ENCODE assay signal across 10 mouse cellular contexts in the genomic region with DNA sequence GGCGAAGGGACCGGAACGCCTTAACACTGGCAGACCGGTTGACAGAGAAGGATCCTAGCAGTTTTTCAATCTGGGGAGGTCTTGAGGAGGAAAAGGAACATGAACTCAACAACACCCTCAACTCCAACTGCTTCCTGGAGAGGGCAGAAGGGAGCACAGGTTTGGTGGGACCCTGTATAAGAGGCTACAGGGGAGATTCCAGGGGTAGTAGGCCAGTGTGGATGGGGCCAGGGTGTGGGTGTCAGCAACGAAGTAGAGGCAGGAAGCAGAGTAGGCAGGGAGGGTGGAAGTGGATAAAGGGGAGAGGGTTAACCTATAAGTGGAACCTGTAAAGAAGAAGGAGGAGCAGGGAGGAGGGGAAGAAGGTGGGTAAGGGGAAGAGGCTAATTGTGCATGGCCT. TPM values are rescaled to one million over a fixed set of nuclear protein-coding genes. Genes with fewer than 3 reads are reported as not detected.
DNase-seq lines count a peak whose midpoint lies in the region; ATAC-seq lines count a peak whose summit lies in the region.
"Had no signal": no experiment of that assay in that cellular context is flagged by ENCODE, and none has a peak within 500 bp of the region (broad histone marks: within the 10 kb centered on the region; RNA-seq: fewer than 3 reads in every experiment).

No protein-coding gene starts in this region.

- H3K27me3 ChIP-seq in limb, embryonic 10.5 days (ENCODE audit: low read depth, poor library complexity, severe bottlenecking) = no peaks in the 10 kb centered on the region
- H3K27me3 ChIP-seq in neural tube, embryonic 13.5 days = no peaks in the 10 kb centered on the region

- peak overlapping the region; percentile 98 for H3K27ac ChIP-seq in limb, embryonic 10.5 days
- H3K27ac ChIP-seq in neural tube, embryonic 13.5 days (replicated peaks) = peak overlapping the region; percentile 98

- no peak overlapping the region for H3K4me2 ChIP-seq in neural tube, embryonic 13.5 days

- peaks cover 13% of the 10 kb centered on the region for H3K4me1 ChIP-seq in limb, embryonic 10.5 days
- H3K4me1 ChIP-seq in neural tube, embryonic 13.5 days (replicated peaks) = peaks cover 36% of the 10 kb centered on the region

- H3K9me3 ChIP-seq in limb, embryonic 10.5 days (replicated peaks) = no peaks in the 10 kb centered on the region
- no peaks in the 10 kb centered on the region for H3K9me3 ChIP-seq in neural tube, embryonic 13.5 days
- H3K9me3 ChIP-seq: G1E had no signal

- 58% methylated on average over 5 of the region's 5 CpGs for WGBS in limb, embryonic 10.5 days
- WGBS in neural tube, embryonic 13.5 days = 64% methylated on average over 5 of the region's 5 CpGs

- ATAC-seq in neural tube, embryonic 13.5 days (ENCODE audit: low read depth) = peak; percentile 45

- peak overlapping the region; percentile 80; the same call in 1 of the 2 replicates for H3K9ac ChIP-seq in neural tube, embryonic 13.5 days

- no peaks in the 10 kb centered on the region for H3K36me3 ChIP-seq in limb, embryonic 10.5 days
- H3K36me3 ChIP-seq in neural tube, embryonic 13.5 days = no peaks in the 10 kb centered on the region
- H3K36me3 ChIP-seq: G1E had no signal

- peak overlapping the region; percentile 60; the same call in 1 of the 2 replicates for H3K4me3 ChIP-seq in limb, embryonic 10.5 days
- no peak overlapping the region for H3K4me3 ChIP-seq in neural tube, embryonic 13.5 days

- DNase-seq in embryo, embryonic 10 days (ENCODE audit: low spot score) = peak; percentile 64
- no peak for DNase-seq in embryo, embryonic 11 days
- peak; percentile 63 for DNase-seq in ZHBTc4 (ENCODE audit: low read depth, low spot score)
- DNase-seq in limb, embryonic 10.5 days (ENCODE audit: low spot score) = peak; percentile 50
- no peak for DNase-seq in right cerebral cortex, postnatal 25 days
- no peak for DNase-seq in adrenal gland, adult 18-20 months (ENCODE audit: low spot score in 2 of 2)
- no peak for DNase-seq in kidney, adult 9 months

RNA-seq across cellular contexts. Expression of gene Hist1h4j, which starts 1.4 kb away (rescaled TPM):
- polyA plus RNA-seq in limb, embryonic 10.5 days (2016; fragmentation: Nextera tagmentation; extraction: Ambion mirVana) = 0.92 and 1.6 TPM in 2 replicates
- 1.0 and 1.7 TPM in 2 replicates for polyA plus RNA-seq in neural tube, embryonic 13.5 days (2015; fragmentation: Nextera tagmentation; extraction: Ambion mirVana)
- total RNA-seq in adrenal gland, adult 18-20 months (2021) = 1 to 10 TPM; 5.4 TPM
- polyA plus RNA-seq: macrophage had no signal

RNA-seq across cellular contexts. Expression of gene Hist1h2bm, which starts 11.6 kb away (rescaled TPM):
- 6.8 and 7.9 TPM in 2 replicates for polyA plus RNA-seq in limb, embryonic 10.5 days (2016; fragmentation: Nextera tagmentation; extraction: Ambion mirVana)
- 1.2 and 1.4 TPM in 2 replicates for polyA plus RNA-seq in neural tube, embryonic 13.5 days (2015; fragmentation: Nextera tagmentation; extraction: Ambion mirVana)
- 1 to 10 TPM; 5.2 to 5.8 TPM for total RNA-seq in adrenal gland, adult 18-20 months (2021)
- polyA plus RNA-seq: macrophage had no signal

RNA-seq across cellular contexts. Expression of gene Hist1h3h, which starts 16.0 kb away (rescaled TPM):
- 8.0 and 10.2 TPM in 2 replicates for polyA plus RNA-seq in limb, embryonic 10.5 days (2016; fragmentation: Nextera tagmentation; extraction: Ambion mirVana)
- polyA plus RNA-seq in neural tube, embryonic 13.5 days (2015; fragmentation: Nextera tagmentation; extraction: Ambion mirVana) = 2.7 and 3.3 TPM in 2 replicates
- total RNA-seq in adrenal gland, adult 18-20 months (2021) = 10 to 100 TPM; 25.1 to 28.5 TPM
- polyA plus RNA-seq: macrophage had no signal

RNA-seq across cellular contexts. Expression of gene Hist1h4k, which starts 16.8 kb away (rescaled TPM):
- polyA plus RNA-seq in limb, embryonic 10.5 days (2016; fragmentation: Nextera tagmentation; extraction: Ambion mirVana) = 4.9 TPM in 1 of 2 replicates, not detected in the other
- 0.84 and 3.9 TPM in 2 replicates for polyA plus RNA-seq in neural tube, embryonic 13.5 days (2015; fragmentation: Nextera tagmentation; extraction: Ambion mirVana)
- total RNA-seq in adrenal gland, adult 18-20 months (2021) = 10 to 100 TPM; 76.7 to 88.9 TPM
- polyA plus RNA-seq: macrophage had no signal

RNA-seq across cellular contexts. Expression of gene Hist1h2ai, which starts 17.2 kb away (rescaled TPM):
- 19.5 and 28.4 TPM in 2 replicates for polyA plus RNA-seq in limb, embryonic 10.5 days (2016; fragmentation: Nextera tagmentation; extraction: Ambion mirVana)
- polyA plus RNA-seq in neural tube, embryonic 13.5 days (2015; fragmentation: Nextera tagmentation; extraction: Ambion mirVana) = 5.9 TPM in 1 of 2 replicates, not detected in the other
- 10 to 100 TPM; 21.4 to 30.6 TPM for total RNA-seq in adrenal gland, adult 18-20 months (2021)
- polyA plus RNA-seq: macrophage had no signal

Comparison
In these comparisons a context has a peak if more than half of its experiments do, and no peak if none do; other contexts are left out.
1. DNase-seq: peak in embryo, embryonic 10 days (single experiment), ZHBTc4 (single experiment) and limb, embryonic 10.5 days (single experiment); none in embryo, embryonic 11 days (single experiment), right cerebral cortex, postnatal 25 days (single experiment), adrenal gland, adult 18-20 months (0 of 2) and kidney, adult 9 months (single experiment).